Mouse (Mus musculus): ENCODE data around the gene Jph4.

Jph4 gene

GRCm38 (mm10) chr14:55115846-55116245 lies 889 bp downstream of the Jph4 start:
- peak; percentile 67 to 69 for DNase-seq

GRCm38 (mm10) chr14:55114759-55115701 lies 1.7 kb downstream of the Jph4 start:
- DNase-seq = peak; percentile 81 to 85

GRCm38 (mm10) chr14:55113975-55114645 lies 2.6 kb downstream of the Jph4 start:
- DNase-seq = peak; percentile 73 to 76

- DNase-seq = peak; percentile 52 to 57
Observed at GRCm38 (mm10) chr14:55113351-55113974, 3.3 kb downstream of the Jph4 start.

GRCm38 (mm10) chr14:55111720-55112119 lies 5.0 kb downstream of the Jph4 start:
- peak; percentile 61 to 74 for DNase-seq

GRCm38 (mm10) chr14:55110076-55110475 lies 6.7 kb downstream of the Jph4 start:
- peak; percentile 39 to 50 for DNase-seq

- DNase-seq = peak; percentile 49 to 58
Observed at GRCm38 (mm10) chr14:55109048-55109873, 7.5 kb downstream of the Jph4 start.

GRCm38 (mm10) chr14:55108202-55108870 lies 8.4 kb downstream of the Jph4 start:
- peak; percentile 79 to 81 for DNase-seq

- peak; percentile 46 to 47 for DNase-seq
Observed at GRCm38 (mm10) chr14:55106990-55107389, 9.7 kb downstream of the Jph4 start.

- DNase-seq = peak; percentile 88 to 91
Observed at GRCm38 (mm10) chr14:55105836-55106809, 10.6 kb downstream of the Jph4 start, which contains the start of gene Ap1g2. TSS of gene Ap1g2 (minus strand) at chr14:55106593.

GRCm38 (mm10) chr14:55105386-55105785 lies 11.3 kb downstream of the Jph4 start:
- DNase-seq = no peak

- DNase-seq = peak in 1 of 2 experiments; percentile 50
Observed at GRCm38 (mm10) chr14:55104365-55104764, 12.4 kb downstream of the Jph4 start.

GRCm38 (mm10) chr14:55102253-55102785 lies 14.4 kb downstream of the Jph4 start:
- DNase-seq = peak; percentile 58 to 61

GRCm38 (mm10) chr14:55101592-55101991 lies 15.1 kb downstream of the Jph4 start:
- peak; percentile 78 to 85 for DNase-seq

- peak; percentile 56 to 74 for DNase-seq
Observed at GRCm38 (mm10) chr14:55098067-55098466, 18.7 kb downstream of the Jph4 start.

- no peak for DNase-seq
Observed at GRCm38 (mm10) chr14:55097646-55098045, 19.1 kb downstream of the Jph4 start.

- DNase-seq = peak in 1 of 2 experiments; percentile 32
Observed at GRCm38 (mm10) chr14:55096573-55097087, 20.1 kb downstream of the Jph4 start.

GRCm38 (mm10) chr14:55095671-55096070 lies 21.1 kb downstream of the Jph4 start:
- peak in 1 of 2 experiments; percentile 23 for DNase-seq

GRCm38 (mm10) chr14:55095263-55095662 lies 21.5 kb downstream of the Jph4 start:
- DNase-seq = peak; percentile 29 to 51

Data from cerebellum, postnatal 25 days (tissue).